Mouse (Mus musculus) lung, adult 2 months (tissue): ENCODE measurements around the gene Pum1.

ENCODE experiments used
- CTCF ChIP-seq: fragments of 200-500 bp; IDR thresholded peaks from 2 replicates; pipeline ENCODE4 v1.5.1; 2011; ENCODE audit warnings: mild to moderate bottlenecking, low read length, control low read depth; ENCODE audit not compliant: insufficient read depth
- POLR2A ChIP-seq: fragments of 200-500 bp; IDR thresholded peaks from 2 replicates; pipeline ENCODE4 v1.6.1; 2011; ENCODE audit warnings: low read depth, mild to moderate bottlenecking, control low read depth, low read length, borderline replicate concordance; ENCODE audit errors: extremely low read depth

DNA sequence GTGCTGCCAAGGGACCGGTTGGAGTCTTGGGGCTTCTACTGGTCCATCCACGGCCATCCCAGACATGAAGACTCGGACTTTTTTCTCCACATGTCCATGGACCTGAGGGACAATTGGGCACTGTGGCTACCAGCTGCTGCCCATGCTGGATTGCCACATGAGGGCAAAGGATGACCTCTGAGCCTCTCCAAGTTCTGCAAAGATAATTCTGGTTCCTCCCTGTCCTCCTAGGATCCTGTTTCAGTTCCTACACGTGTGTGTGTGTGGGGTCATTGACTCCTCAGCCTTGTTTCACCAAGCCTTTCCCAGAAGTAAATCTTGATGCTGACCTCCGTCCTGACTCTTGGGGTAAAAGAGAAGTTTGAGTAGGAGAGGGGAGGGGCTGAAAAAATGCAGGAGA lies 124.4 kb downstream of the Pum1 start:
- no peak for TF ChIP-seq CTCF
- TF ChIP-seq POLR2A = no peak
